Comparison of ENCODE assay signal across 9 mouse cellular contexts in genomic region chr5:106457111-106457925, GRCm38 (mm10). TPM values are rescaled to one million over a fixed set of nuclear protein-coding genes. Genes with fewer than 3 reads are reported as not detected.
DNase-seq lines count a peak whose midpoint lies in the region; ATAC-seq and TF ChIP-seq lines count a peak whose summit lies in the region.
"Had no signal": no experiment of that assay in that cellular context is flagged by ENCODE, and none has a peak within 500 bp of the region (broad histone marks: within the 10 kb centered on the region; RNA-seq: fewer than 3 reads in every experiment).

No protein-coding gene starts in this region.

- no peaks in the 10 kb centered on the region for H3K4me1 ChIP-seq in ES-Bruce4 (ENCODE audit: control insufficient read depth, insufficient read depth, low read length)
- peaks cover 14% of the 10 kb centered on the region; the same call in 1 of the 2 replicates for H3K4me1 ChIP-seq in forebrain, embryonic 14.5 days (ENCODE audit: control insufficient read depth, insufficient read depth, low read length)
- 0 out of 2 replicates have a peak, but pooled peaks cover 9% of the 10 kb centered on the region for H3K4me1 ChIP-seq in liver, embryonic 12.5 days

- no peaks in the 10 kb centered on the region for H3K9me3 ChIP-seq in ES-Bruce4 (replicated peaks; ENCODE audit: control insufficient read depth, insufficient read depth, low read length, poor library complexity, severe bottlenecking)
- no peaks in the 10 kb centered on the region for H3K9me3 ChIP-seq in forebrain, embryonic 14.5 days (replicated peaks; ENCODE audit: control insufficient read depth, low read length)
- no peaks in the 10 kb centered on the region for H3K9me3 ChIP-seq in liver, embryonic 12.5 days (replicated peaks)

- WGBS in forebrain, embryonic 14.5 days = under 1% methylated on average over 63 of the region's 63 CpGs
- WGBS in liver, embryonic 12.5 days (ENCODE audit: insufficient replicate concordance) = 2% methylated on average over 63 of the region's 63 CpGs

- H3K4me2 ChIP-seq in forebrain, embryonic 14.5 days (ENCODE audit: low read length) = peak overlapping the region; percentile 84
- peak overlapping the region; percentile 67; the same call in 1 of the 2 replicates for H3K4me2 ChIP-seq in liver, embryonic 12.5 days

- peak overlapping the region; percentile 79; the same call in 1 of the 2 replicates for H3K9ac ChIP-seq in ES-Bruce4 (ENCODE audit: low read depth, poor library complexity, severe bottlenecking)
- peak overlapping the region; percentile 52 for H3K9ac ChIP-seq in forebrain, embryonic 14.5 days (ENCODE audit: low read length)
- no peak overlapping the region for H3K9ac ChIP-seq in liver, embryonic 12.5 days

- peak; percentile 69 for DNase-seq in brain, embryonic 14.5 days (ENCODE audit: low read depth)
- DNase-seq in forebrain, embryonic 14.5 days (ENCODE audit: low spot score) = peak; percentile 43
- DNase-seq in urinary bladder, postnatal 10 days (ENCODE audit: low spot score) = no peak
- DNase-seq: adrenal gland, adult 8-10 months had no signal

- H3K4me3 ChIP-seq in ES-Bruce4 (ENCODE audit: low read depth, low read length) = peak overlapping the region; percentile 63
- peak overlapping the region; percentile 45 for H3K4me3 ChIP-seq in forebrain, embryonic 14.5 days (ENCODE audit: low read depth, low read length)
- peak overlapping the region; percentile 48; the same call in 1 of the 2 replicates for H3K4me3 ChIP-seq in liver, embryonic 12.5 days

- no peak for TF ChIP-seq POLR2A in ES-Bruce4 (IDR thresholded peaks at IDR 0.05; ENCODE audit: insufficient read depth, low read length)
- no peak for TF ChIP-seq POLR2A in brain, embryonic 14.5 days (IDR thresholded peaks at IDR 0.05; ENCODE audit: borderline replicate concordance, extremely low read depth, insufficient read depth, insufficient read length, poor library complexity, severe bottlenecking)

- peaks cover 49% of the 10 kb centered on the region for H3K27me3 ChIP-seq in ES-Bruce4 (ENCODE audit: control insufficient read depth, insufficient read depth, low read length, poor library complexity, severe bottlenecking)
- H3K27me3 ChIP-seq in forebrain, embryonic 14.5 days (replicated peaks; ENCODE audit: control insufficient read depth, insufficient read depth, low read length) = peaks cover 84% of the 10 kb centered on the region
- peaks cover 96% of the 10 kb centered on the region for H3K27me3 ChIP-seq in liver, embryonic 12.5 days (replicated peaks)

- TF ChIP-seq EP300 in ES-Bruce4 (IDR thresholded peaks at IDR 0.05; ENCODE audit: insufficient read depth, low read depth, low read length) = no peak

- TF ChIP-seq CTCF in ES-Bruce4 (IDR thresholded peaks at IDR 0.05; ENCODE audit: low read depth, low read length) = no peak
- no peak for TF ChIP-seq CTCF in brain, embryonic 14.5 days (IDR thresholded peaks at IDR 0.05; ENCODE audit: borderline replicate concordance, extremely low read depth, insufficient read depth, insufficient read length)

- H3K27ac ChIP-seq in ES-Bruce4 (ENCODE audit: insufficient read depth, low read length) = no peak overlapping the region
- H3K27ac ChIP-seq in forebrain, embryonic 14.5 days (ENCODE audit: low read depth, low read length) = peak overlapping the region; percentile 27; the same call in 1 of the 2 replicates
- no peak overlapping the region for H3K27ac ChIP-seq in liver, embryonic 12.5 days

- H3K36me3 ChIP-seq in ES-Bruce4 (ENCODE audit: control insufficient read depth, insufficient read depth, low read length, poor library complexity, severe bottlenecking) = no peaks in the 10 kb centered on the region
- H3K36me3 ChIP-seq in forebrain, embryonic 14.5 days (ENCODE audit: control insufficient read depth, insufficient read depth, low read length) = no peaks in the 10 kb centered on the region
- H3K36me3 ChIP-seq in liver, embryonic 12.5 days = no peaks in the 10 kb centered on the region

- no peak for ATAC-seq in forebrain, embryonic 14.5 days
- ATAC-seq in liver, embryonic 12.5 days = no peak
- no peak for ATAC-seq in megakaryocyte-erythroid progenitor cell, adult 5-6 weeks (replicated peaks; ENCODE audit: low FRiP score, low TSS enrichment, poor library complexity, severe bottlenecking)
- ATAC-seq in erythroid progenitor cell, adult 5-6 weeks (replicated peaks; ENCODE audit: low FRiP score, poor library complexity, severe bottlenecking) = no peak

RNA-seq across cellular contexts. Expression of gene Barhl2, which starts 0.6 kb away (rescaled TPM):
- polyA plus RNA-seq in ES-Bruce4 (2011; ENCODE audit: insufficient read depth, insufficient read length, low read depth, missing spikeins) = 0.34 TPM in 1 of 2 replicates, not detected in the other
- polyA plus RNA-seq in brain, embryonic 14.5 days (2012; rRNA removed) = 18.0 and 26.0 TPM in 2 replicates
- polyA plus RNA-seq in forebrain, embryonic 14.5 days (2014; fragmentation: Nextera tagmentation; extraction: Ambion mirVana) = 1.9 and 2.0 TPM in 2 replicates
- not detected in 2 replicates for polyA plus RNA-seq in liver, embryonic 12.5 days (2016; fragmentation: Nextera tagmentation; extraction: Ambion mirVana)
- total RNA-seq in megakaryocyte-erythroid progenitor cell, adult 5-6 weeks (2014; fragmentation: Nextera tagmentation) = not detected in 2 replicates
- total RNA-seq in megakaryocyte-erythroid progenitor cell, adult 5-6 weeks (2017) = not detected in 2 replicates
- total RNA-seq in erythroid progenitor cell, adult 5-6 weeks (2015; ENCODE audit: low replicate concordance) = not detected in 2 replicates
- not detected in 2 replicates for total RNA-seq in erythroid progenitor cell, adult 5-6 weeks (2017; ENCODE audit: low replicate concordance)
- total RNA-seq: adrenal gland, adult 8-10 months had no signal
- polyA plus RNA-seq: small intestine, adult 2 months had no signal
